Mouse (Mus musculus) adrenal gland, adult 18-20 months (tissue): ENCODE measurements around the gene Dnajb3. TPM values are rescaled to one million over a fixed set of nuclear protein-coding genes. Genes with fewer than 3 reads are reported as not detected.
A peak's percentile ranks its signal among the peaks of the same experiment; 100 is the strongest.
"Not testable (repeated sequence)": the region's sequence is repeated elsewhere in the genome, so short reads cannot be mapped to it uniquely, and the experiment has no call there.

Source experiments
- DNase-seq, 2 experiments: peaks; one replicate each; pipeline ENCODE4 v3.0.0; 2021 to 2022; ENCODE audit warnings: low spot score in 2 of 2
- total RNA-seq, 2 experiments: library from RNA; stranded (reverse); gene quantifications; 1 replicate in 1 of 2; 2 replicates in 1 of 2; pipeline ENCODE4 v1.2.3; 2021

Gene Dnajb3
- total RNA-seq, 2 experiments from 2014 or later = 2.2 to 3.1 TPM

DNA sequence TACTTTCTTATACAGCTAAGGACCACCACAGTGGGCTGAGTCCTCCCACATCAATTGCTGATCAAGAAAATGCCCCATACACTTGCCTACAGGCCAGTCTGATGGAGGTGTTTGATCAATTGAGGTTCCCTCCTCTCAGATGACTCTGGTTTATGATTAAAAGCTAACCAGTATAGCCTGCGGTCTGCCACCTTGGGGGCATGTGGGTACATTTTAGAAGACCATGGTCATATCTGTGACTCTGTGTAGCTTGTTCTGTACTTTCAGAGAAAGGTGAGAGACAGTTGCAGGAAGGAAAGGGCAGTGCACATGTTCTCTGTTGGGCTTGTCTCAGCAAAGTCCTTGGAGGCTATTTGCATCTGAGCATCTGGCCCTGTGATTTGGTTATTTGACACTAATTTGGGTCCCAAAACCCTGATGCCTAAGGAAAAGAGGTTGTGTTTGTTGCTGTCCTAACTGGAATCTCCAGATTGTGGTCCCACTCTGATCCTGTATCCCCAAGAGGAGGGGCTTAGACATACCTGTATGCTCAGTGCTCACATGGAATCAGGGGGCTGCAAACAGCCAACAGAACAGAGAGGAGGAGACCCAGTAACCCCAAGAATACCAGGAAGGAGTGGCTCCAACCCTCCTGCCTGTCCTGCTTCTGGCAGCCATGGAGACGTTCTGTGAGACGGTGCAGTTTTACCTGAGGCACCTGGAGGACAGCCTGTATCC is 27.2 kb upstream of the Dnajb3 start:
- DNase-seq = peak in 1 of 2 experiments; percentile 26

DNA sequence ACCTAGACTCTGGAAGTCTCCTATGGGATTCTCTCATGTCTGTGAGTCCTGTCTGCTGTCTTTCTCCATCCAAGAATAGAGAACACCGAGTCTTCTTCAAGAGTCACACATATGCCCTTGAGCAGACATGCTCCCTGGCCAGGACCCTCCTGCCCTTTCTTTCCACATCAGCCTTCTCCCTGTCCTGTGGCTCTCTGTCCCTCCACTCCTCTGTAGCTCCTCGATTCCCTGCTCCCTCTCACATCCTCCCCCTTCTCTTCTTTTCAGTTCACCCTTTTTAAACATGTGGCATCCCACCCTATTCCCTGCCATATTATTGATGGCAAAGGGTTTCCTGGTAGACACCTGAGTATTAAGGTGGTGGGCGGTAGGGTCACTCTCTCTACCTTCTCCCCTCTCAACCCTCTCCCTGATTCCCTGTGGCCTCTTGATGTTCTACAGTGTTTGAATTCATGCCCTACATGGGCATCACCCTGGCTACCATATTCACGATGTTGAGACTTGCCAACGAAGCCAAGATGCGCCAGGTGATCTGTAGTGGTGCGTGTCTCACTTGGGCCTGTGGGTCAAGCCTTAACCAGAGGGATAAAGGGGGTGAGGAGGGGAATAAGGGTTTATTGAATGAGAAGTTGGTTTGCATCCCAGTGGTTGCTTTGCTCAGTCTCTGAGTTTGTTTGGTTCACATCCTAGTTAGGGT is 26.4 kb upstream of the Dnajb3 start:
- peak in 1 of 2 experiments; percentile 26 for DNase-seq

DNA sequence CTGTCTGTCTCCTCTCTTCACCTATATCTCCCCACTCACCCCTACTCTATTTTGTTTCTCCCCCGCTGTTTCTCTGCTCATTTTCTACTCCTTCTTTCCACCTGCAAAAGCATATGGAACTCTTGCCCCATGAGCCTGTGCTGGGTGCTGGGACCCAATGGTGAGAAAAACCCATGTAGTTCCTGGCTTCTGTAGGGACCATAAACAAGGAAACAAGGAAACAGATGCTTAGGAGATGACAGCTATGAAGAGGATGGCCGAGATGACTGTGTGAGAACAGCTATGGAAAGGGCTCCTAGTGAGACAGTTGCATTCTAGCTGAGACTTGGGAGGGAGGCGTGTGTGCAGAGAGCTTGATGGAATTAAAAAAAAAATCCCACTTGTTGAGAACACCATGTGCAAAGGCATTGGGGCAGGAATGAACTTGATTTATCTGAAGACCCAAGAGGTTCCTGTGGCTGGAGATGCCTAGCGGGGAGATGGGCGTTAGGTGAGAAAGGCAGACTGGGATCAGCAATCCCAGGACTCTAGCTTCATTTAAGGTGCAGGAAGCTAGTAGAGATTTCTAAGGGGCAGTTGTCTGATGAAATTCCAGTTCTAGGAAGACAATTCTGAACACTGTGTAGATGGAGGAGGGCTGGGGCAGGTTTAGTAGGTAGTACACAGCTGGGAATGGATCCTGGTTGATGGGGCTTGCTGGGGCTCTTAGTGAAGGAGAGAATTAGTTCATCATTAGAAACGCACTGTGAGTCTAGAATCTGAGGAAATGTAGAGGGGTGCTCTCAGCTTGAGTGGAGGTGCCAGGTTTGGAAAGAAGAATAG is 25.6 kb upstream of the Dnajb3 start:
- peak in 1 of 2 experiments; percentile 22 for DNase-seq

DNA sequence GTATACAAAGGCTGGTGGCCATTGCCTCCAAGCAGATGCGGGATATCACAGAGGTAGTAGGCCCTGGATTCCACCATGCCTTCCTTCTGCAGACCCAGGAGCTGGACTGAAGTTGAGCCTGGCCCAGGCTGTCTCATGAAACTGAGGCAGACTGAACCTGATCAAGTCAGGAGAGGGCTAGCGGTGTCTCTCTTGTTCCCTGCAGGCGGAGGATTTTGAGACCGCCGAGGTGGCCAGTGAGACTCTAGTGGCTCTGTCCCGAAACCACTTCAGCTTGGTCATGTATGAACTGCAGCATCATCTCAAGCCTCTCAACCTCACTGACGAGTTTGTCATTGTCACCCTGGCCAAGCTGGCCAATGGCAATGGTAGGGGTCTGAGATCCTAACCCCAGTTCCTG is 24.8 kb upstream of the Dnajb3 start:
- DNase-seq = peak in 1 of 2 experiments; percentile 25

DNA sequence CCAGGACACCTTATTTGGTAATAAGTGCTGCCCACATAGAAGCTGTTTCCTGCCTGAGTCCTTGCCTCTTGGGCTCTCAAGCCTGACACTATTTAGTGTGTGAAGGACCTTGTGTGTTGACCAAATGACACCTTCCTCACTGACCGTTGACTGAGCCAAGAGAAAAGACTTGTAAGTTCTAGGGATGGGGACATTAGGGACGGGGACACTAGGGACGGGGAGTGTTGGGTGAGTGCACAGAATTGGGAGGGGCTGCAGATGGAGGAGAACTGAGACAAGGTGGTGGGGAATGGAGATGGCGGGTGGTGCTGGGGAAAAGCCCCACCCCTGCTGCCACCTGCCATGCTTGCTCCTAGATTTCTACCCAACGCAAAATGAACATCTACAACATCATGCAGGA is 24.4 kb upstream of the Dnajb3 start:
- DNase-seq = peak in 1 of 2 experiments; percentile 25

DNA sequence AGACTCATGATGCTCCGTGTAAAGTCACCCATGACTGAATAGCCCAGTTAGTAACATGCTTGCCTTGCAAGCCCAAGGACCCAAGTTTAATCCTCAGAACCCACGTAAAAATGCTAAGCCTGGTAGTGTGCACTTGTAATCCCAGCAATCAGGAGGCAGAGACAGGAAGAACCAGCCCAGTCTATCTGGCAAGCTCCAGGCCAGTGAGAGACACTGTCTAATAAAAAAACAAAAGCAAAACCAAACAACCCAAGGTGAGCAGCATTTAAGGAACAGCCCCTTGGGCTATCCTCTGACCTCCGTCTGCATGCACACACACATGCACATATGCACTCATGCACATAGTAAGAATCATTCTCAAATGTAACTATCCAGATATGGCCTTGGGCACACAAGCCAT is 24.0 kb upstream of the Dnajb3 start:
- DNase-seq = peak in 1 of 2 experiments; percentile 20

DNA sequence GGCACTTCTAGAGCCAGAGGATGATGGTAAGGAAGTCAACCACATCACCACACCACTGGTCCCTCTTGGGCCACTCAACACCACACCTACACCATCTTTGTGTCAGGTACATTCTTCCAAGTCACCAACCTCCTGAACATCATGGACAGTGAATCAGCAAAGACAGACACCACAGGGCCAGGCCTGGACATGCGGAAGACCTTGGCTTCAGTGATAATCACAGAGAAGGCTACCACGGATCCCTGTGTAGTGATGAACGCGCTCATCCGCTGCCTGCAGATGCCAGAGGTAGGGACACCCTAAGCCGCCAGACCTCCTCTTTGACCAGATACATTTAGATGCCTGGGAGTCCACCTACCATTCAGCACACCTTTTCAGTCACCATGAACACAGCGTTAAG is 22.5 kb upstream of the Dnajb3 start:
- DNase-seq = peak in 1 of 2 experiments; percentile 37

DNA sequence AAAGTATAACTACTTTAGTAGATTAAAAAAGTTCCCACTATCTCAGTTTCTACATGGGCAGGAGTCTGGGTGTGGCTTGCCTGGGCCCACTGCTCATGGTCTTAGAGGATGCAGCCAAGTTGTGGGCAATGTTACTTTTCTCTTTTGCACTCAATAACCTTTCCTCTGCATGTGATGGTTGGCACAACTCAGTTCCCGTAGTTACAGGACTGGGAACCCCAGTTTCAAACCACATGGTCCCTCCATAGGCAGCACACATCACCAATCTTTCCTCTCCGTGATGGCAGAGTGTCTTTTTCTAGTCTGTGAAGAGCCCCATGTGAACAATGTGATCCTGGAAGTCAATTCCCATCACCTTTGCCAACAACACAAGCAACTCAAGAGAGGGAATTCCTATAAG is 21.9 kb upstream of the Dnajb3 start:
- DNase-seq = peak in 1 of 2 experiments; percentile 19

DNA sequence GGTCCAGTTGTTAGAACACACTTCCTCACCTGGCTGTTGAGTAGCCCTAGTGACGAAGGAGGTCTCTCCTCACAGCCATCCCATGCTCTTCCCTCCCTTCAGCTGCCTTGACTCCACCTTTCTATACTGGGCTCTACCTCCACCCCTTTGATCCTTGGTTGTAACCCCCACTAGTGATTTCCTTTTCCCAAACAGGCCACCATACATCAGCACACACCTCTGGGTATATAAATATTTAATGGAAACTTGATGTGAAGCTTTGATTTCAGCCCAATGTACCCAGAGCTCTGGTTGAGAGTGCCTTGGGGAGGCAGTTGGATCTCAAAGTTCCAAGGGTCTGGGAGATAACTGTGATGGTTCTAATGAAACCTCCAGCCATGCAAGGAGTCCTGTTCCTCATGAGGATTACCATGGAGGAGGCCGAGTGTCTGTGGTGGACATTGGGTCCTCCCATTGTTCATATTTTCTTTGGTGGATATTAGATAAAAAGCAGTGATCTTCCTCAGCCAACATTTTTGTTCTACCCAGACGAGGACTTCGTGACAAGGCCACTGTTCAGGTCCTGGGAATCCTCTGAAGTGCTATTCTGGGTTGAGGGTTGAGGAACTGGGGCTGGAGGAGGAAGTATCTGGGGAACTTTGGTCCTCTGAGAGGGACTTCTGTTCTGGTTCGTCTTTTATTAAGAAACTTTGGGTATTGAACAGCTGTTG is 21.2 kb upstream of the Dnajb3 start, which contains the start of gene Mroh2a:
Gene Mroh2a (plus strand): TSS at position 317 of the 710 bp plus-strand sequence.
- DNase-seq = peak in 1 of 2 experiments; percentile 20

DNA sequence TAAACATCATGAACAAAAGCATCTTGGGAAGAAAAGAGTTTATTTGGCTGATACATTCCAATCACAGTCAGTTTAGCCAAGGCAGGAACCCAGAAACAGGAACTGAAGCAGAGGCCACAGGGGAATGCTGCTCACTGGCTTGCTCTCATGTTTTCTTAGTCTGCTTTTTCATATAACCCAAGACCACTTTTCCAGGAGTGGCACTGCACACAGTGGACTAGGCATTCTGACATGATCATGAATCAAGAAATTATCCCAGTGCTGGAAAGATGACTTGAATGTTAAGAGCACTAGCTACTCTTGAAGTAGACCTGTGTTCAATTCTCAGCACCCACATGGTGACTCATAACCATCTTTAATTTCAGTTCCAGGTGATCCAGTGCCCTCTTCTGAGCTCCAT is 20.2 kb upstream of the Dnajb3 start:
- peak in 1 of 2 experiments; percentile 19 for DNase-seq

DNA sequence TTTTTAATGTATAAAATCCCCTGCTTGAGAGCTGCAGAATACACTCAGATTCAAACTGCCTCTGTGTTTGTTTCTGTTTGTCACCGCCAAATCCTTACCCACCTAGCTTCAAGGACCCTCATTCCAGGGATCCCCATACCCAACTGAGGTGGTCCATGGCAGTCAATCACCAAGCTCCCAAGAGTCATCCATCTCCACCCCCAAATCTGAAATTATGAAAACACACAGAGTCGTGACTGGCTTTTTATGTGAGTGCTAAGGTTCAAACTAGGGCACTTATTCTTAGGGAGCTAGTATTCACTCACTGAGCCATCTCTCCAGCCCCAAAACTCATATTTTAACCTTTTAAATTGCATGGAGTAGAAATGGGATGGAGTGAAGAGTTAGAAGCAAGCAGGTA is 19.7 kb upstream of the Dnajb3 start:
- DNase-seq = not testable (repeated sequence)

DNA sequence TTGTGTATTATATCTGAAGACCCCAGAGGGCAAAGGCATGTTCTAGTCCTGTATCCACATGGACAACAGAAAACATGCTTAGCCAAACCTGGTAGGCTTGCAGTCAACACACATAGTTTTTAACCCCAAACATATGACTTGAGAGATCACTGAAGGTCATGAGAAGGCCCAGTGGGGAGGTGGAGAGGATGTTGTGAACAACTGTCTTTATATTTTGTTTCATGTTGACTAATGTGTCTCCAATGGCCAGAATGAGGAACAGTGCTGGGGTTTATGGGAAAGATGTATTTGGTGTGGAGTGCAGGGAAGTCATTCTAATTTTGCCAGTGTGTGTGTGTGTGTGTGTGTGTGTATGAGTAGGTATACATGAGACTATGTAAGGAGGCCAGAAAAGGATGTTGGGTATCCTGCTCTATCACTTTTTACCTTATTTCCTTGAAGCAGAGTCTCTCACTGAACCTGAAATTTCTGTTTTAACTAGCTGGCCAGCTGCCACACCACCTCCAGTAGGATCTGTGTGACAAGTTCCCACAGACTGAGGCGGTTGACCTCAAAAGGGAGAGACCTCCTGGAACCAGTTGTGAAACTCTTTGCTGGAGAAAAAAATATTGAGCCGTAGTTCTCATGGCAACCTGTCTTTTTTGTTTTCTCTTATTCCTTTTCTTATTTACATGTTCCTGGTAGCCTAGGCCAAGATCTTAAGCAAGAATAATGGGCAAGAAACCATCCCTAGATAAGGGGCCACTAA is 18.6 kb upstream of the Dnajb3 start:
- peak in 1 of 2 experiments; percentile 27 for DNase-seq

DNA sequence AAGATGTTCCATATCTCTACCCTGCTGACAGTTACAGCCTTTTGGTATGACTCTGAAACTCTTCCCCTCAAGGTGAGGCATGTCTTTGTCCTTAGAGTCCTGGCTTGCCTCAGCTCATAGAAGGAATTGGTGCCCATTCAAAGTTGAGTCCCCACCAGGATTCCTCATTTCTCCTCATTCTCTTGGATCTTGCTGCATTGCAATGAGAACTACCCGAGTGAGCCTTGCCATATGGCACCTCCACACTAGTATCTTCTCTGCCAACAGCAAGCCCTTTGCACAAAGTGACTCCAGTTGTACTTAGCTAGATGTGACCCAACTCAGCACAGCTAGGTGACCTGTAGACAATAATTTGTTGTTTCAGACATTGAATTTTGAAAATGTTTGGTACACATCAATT is 18.0 kb upstream of the Dnajb3 start:
- no peak for DNase-seq

DNA sequence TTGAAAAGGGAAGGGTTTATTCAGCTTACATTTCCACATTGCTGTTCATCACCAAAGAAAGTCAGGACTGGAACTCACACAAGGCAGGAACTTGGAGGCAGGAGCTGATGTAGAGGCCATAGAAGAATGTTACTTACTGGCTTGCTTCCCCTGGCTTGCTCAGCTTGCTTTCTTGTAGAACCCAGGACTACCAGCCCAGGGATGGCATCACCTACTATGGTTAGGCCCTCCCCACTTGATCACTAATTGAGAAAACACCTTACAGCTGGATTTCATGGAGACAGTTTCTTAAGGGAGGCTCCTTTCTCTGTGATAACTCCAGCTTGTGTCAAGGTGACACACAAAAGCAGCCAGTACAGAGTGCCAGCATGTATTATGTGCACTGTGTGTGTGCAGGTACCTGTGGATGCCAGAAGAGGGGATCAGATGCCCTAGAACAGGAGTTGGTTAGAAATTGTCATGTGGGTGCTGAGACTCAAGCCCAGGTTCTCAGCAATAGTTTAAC is 17.5 kb upstream of the Dnajb3 start:
- DNase-seq = not testable (repeated sequence)

DNA sequence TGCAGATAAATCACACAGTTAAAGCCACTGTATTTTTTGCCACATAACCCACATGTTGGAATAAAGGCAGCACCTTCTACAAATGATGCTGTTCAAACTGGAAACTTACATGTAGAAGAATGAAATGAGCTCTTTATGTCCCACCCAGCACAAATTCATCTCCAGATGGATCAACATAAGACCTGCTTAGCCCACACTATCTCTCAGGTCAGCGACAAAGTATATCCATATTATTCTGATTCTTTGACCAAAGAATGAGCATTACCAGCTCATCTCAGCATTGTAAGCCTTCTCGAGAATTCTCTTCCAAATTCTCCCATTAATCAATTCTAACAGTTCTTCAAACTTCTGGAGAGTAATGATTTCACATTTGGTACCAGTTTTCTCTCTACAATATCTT is 16.6 kb upstream of the Dnajb3 start:
- no peak for DNase-seq

DNA sequence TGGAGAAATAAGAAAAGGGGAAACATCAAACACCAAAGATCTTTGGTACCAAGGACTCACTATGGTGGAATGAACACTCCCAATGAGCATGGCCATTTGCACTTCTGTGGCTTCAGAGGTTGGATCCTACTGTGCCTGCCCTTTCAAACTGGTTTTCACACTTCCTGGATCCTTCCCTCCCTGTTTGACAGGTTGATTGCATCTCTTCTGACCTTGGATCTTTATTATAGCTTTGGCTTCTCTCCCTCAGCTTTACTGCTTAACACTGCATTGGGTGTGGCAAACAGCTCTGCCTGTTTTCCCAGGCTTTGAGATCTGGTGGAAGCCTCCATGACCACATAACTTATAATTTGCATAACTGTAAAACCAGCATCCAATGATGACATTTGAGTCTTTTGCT is 14.8 kb upstream of the Dnajb3 start:
- DNase-seq = peak in 1 of 2 experiments; percentile 21

DNA sequence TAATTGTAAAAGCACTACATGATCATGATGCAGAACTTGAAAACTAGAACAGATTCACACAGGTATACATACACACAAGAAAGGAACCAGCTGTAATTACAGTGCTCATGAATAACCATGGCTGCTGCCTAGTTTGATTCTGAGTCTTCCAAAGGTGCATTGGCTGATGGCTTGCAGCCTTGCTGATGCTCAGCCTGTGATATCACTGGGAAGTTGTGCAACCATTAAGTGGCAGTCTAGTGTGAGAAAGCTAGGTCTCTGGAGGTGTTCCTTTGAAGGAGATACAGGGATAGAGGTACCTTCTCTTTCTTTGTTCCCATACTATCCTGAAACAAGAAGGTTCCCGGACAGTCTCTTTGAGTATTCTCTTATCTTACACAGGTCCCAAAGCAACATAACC is 13.5 kb upstream of the Dnajb3 start:
- DNase-seq = no peak

DNA sequence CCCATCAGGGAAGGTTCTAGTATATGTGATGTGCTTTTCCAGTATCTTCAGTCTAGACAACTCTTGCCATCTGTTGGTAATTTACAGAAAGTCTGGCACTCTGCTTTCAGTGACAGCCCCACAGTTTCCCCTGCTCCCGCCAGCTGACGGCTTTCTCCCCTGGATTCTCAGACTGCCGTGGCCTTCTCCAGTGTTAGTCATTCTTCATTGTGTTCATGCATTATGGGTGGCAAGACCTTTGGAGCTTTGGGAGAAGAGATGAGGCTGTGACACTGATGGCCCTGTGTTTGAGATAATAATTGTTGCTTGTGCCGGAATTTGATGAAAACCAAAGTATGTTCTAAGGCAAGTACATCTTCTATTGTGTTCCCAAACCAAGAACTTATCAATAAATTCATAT is 13.0 kb upstream of the Dnajb3 start:
- peak in 1 of 2 experiments; percentile 19 for DNase-seq

DNA sequence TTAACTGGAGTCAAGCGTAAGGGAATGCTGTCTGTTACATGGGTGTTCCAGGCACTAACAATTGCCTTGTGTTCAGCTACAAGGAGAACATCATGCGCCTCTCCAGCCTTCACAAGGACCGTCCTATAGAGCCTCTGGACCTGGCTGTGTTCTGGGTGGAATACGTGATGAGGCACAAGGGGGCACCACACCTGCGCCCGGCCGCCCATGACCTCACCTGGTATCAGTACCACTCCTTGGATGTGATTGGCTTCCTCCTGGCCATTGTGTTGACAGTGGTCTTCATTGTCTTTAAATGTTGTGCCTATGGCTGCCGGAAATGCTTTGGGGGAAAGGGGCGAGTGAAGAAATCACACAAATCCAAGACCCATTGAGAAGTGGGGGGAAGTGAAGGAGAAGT is 12.5 kb upstream of the Dnajb3 start:
- DNase-seq = peak in 1 of 2 experiments; percentile 29

DNA sequence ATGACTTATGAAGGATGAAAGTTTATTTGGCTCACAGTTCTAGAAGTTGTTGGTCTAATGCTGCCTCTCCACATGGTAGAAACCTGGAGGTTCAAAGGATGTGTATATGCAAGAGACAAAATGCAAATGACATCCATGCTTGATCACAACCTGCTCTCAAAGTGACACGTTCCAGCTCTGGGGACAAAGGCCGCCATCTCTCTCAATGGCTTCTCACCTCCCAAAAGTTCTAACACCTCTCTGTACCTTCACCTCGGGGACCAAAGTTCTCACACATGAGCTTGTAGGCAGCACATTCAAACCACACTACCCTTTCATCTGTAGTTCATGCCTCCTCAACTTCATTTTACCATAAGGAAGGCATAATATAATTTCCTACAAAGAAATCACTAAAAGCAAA is 12.0 kb upstream of the Dnajb3 start:
- DNase-seq = no peak
